Mouse (Mus musculus) urinary bladder, postnatal 25 days (tissue): ENCODE results near the gene Pcyt1a.
A peak's percentile ranks its signal among the peaks of the same experiment; 100 is the strongest.

Experiments used
- DNase-seq: peaks from one replicate; pipeline ENCODE4 v3.0.0; 2022; ENCODE audit warnings: low spot score

Gene Pcyt1a

DNA sequence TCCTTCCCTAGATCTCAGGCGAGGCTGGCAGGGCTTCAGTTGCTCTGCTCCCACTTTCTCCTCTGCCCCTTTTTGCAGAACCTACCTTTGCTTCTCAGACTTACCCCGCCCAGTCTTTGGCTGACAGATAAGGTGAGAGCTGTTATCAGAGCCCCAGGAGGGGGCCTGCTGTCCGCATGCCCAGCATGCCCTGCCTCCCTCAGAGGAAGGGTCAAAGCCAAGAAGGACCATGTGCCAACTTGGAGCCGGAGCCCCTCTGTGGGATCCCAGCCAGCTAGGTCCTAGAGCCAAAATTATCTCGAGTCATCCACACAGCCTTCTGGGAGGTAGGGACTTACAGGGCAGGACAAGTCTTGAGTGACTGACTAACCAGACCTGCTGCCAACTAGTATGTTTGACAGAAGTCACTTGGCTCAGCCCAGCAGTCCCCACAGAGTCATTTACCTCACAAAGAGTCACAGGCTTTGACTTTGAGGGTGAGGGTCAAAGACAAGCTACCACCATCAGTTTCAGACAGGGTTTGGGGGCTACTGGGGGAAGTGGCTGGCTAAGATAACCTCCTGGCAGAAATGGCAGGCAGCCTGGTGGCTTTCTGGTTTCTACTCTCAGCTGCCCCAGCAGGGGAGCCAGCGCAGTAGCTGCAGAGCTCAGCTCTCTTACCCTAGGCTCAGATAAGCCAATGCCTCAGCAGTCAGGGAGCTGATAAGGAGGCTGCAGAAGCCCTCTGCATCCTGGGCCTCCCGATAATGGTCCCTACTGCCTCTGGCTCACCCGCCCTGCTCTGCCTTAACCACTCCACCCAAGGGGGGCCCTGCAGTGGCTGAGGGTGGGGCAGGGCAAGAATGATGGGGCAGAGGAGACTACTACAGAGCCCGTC is 78.6 kb downstream of the Pcyt1a start:
- DNase-seq = no peak

GRCm38 (mm10) chr16:32510399-32511337 is 79.9 kb downstream of the Pcyt1a start:
- DNase-seq = no peak

GRCm38 (mm10) chr16:32511338-32511734 is 80.6 kb downstream of the Pcyt1a start:
- DNase-seq = no peak

GRCm38 (mm10) chr16:32511827-32512490 is 81.2 kb downstream of the Pcyt1a start:
- DNase-seq = no peak

- no peak for DNase-seq
Observed at GRCm38 (mm10) chr16:32512921-32513320, 82.2 kb downstream of the Pcyt1a start.

DNA sequence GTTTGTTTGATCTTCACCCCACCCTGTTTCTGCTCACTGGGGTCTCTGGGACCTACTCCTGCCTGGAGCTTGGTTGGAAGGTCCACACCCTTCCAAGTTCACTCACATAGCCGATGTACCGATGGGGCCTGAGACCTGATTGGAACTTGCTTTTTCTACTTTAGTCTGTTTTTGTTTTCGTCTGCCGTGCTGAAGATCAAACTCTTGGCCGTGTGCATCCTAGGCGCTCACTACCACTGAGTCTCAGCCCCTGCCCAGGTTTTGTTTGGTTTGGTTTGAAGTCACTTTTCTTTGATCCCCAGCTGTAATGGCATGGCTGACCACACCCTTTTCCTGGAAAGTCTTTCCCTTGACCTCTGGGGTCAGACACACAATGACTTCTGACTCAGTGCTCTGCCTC is 82.7 kb downstream of the Pcyt1a start:
- no peak for DNase-seq

GRCm38 (mm10) chr16:32513948-32514347 is 83.2 kb downstream of the Pcyt1a start:
- no peak for DNase-seq

GRCm38 (mm10) chr16:32516006-32516962 is 85.6 kb downstream of the Pcyt1a start:
- DNase-seq = no peak

GRCm38 (mm10) chr16:32517785-32518481 is 87.2 kb downstream of the Pcyt1a start:
- no peak for DNase-seq

GRCm38 (mm10) chr16:32519656-32520371 is 89.1 kb downstream of the Pcyt1a start:
- DNase-seq = no peak

- DNase-seq = no peak
Observed at GRCm38 (mm10) chr16:32520372-32520748, 89.6 kb downstream of the Pcyt1a start.

GRCm38 (mm10) chr16:32522578-32523194 is 92.0 kb downstream of the Pcyt1a start:
- no peak for DNase-seq

GRCm38 (mm10) chr16:32523462-32524243 is 92.9 kb downstream of the Pcyt1a start:
- DNase-seq = peak; percentile 60

- DNase-seq = no peak
Observed at GRCm38 (mm10) chr16:32524244-32524615, 93.5 kb downstream of the Pcyt1a start.
